Mouse (Mus musculus): ENCODE results near the gene Cnst. TPM values are rescaled to one million over a fixed set of nuclear protein-coding genes. Genes with fewer than 3 reads are reported as not detected.
"Not testable (repeated sequence)": the region's sequence is repeated elsewhere in the genome, so short reads cannot be mapped to it uniquely, and the experiment has no call there.

Gene Cnst
- total RNA-seq, 2 experiments from 2014 or later, result 11.7 to 18.7 TPM

- ATAC-seq (replicated peaks; ENCODE audit: low FRiP score, poor library complexity, severe bottlenecking), result peak; percentile 34; the same call in 1 of the 2 replicates
Observed at GRCm38 (mm10) chr1:179632746-179633413, 86.7 kb downstream of the Cnst start.

GRCm38 (mm10) chr1:179633414-179633752, 87.2 kb downstream of the Cnst start:
- ATAC-seq (replicated peaks; ENCODE audit: low FRiP score, poor library complexity, severe bottlenecking), result peak; percentile 82

- no peak for ATAC-seq (replicated peaks; ENCODE audit: low FRiP score, poor library complexity, severe bottlenecking)
Observed at GRCm38 (mm10) chr1:179634159-179634558, 88.0 kb downstream of the Cnst start.

- no peak for ATAC-seq (replicated peaks; ENCODE audit: low FRiP score, poor library complexity, severe bottlenecking)
Observed at GRCm38 (mm10) chr1:179642726-179643125, 96.6 kb downstream of the Cnst start.

DNA sequence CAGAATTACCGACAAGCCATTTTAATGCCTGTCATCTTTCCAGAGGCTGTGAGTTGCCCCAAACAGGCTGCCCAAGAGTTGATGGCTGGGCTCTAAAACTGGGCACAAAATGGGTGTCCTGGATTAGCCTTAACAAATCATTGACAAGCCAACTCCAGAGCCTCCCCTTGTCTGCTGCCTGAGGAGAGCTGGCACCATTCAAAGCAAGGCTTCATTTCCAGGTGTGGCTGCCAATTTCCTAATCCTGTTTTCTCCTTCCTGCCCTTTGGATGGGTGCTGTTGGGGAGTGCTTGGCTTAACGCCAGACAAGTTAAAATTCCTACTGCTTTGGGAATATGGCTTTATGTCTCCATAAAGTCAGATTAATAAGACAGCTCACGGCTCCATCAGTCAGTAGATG, 98.0 kb downstream of the Cnst start:
- ATAC-seq (replicated peaks; ENCODE audit: low FRiP score, poor library complexity, severe bottlenecking), result no peak

GRCm38 (mm10) chr1:179645101-179645979, 99.2 kb downstream of the Cnst start:
- ATAC-seq (replicated peaks; ENCODE audit: low FRiP score, poor library complexity, severe bottlenecking), result peak; percentile 73

GRCm38 (mm10) chr1:179645980-179646268, 99.8 kb downstream of the Cnst start:
- ATAC-seq (replicated peaks; ENCODE audit: low FRiP score, poor library complexity, severe bottlenecking), result peak; percentile 54

GRCm38 (mm10) chr1:179648678-179649077, 102.5 kb downstream of the Cnst start:
- ATAC-seq (replicated peaks; ENCODE audit: low FRiP score, poor library complexity, severe bottlenecking), result not testable (repeated sequence)

GRCm38 (mm10) chr1:179649324-179649723, 103.2 kb downstream of the Cnst start:
- ATAC-seq (replicated peaks; ENCODE audit: low FRiP score, poor library complexity, severe bottlenecking), result no peak

- no peak for ATAC-seq (replicated peaks; ENCODE audit: low FRiP score, poor library complexity, severe bottlenecking)
Observed at GRCm38 (mm10) chr1:179650284-179650683, 104.1 kb downstream of the Cnst start.

- no peak for ATAC-seq (replicated peaks; ENCODE audit: low FRiP score, poor library complexity, severe bottlenecking)
Observed at GRCm38 (mm10) chr1:179651224-179651623, 105.1 kb downstream of the Cnst start.

DNA sequence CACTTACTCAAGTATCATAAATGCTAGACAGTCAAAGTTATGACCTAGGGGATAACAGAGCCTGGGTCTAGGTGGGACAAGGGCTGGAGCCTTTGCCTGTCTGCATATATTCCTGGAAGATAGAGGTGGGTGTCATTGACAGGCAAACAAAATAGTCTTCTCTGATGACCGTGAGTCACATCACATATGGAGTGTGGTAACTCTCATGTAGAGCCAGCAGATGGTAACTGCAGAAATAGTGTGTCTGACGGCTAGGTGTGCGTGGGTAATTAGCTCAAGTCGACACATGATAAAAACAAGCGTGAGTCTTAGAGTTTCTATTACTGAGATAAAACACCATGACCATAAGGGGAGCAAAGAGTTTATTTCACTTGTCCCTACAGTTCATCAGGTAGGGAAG, 116.9 kb downstream of the Cnst start:
- no peak for ATAC-seq (replicated peaks; ENCODE audit: low FRiP score, poor library complexity, severe bottlenecking)

DNA sequence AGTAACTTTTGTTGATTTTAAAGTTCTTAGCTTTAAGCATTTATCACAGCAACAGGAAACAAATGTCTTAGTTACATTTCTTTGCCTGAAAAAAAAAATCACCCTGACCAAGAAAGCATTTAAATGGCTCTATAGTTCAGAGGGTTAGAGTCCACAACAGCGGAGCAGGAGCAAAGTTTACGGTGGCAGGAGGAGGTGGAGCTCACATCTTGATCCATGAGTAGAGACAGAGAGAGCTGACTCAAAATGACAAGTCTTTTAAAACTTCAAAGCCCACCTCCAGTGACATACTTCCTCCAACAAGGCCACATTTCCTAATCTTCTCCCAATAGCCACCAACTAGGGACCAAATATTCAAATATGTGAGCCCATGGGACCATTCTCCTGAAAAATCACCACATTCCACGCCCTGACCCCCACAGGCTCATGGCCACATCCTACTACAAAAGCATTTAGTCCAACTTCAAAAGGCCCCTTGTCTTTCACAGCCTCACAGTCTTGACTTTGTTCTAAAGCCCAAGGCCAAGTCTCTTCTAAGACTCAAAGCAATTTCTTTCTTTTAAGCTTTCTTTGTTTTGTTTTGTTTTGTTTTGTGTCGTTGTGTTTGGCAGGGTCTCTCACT, 118.2 kb downstream of the Cnst start:
- no peak for ATAC-seq (replicated peaks; ENCODE audit: low FRiP score, poor library complexity, severe bottlenecking)

DNA sequence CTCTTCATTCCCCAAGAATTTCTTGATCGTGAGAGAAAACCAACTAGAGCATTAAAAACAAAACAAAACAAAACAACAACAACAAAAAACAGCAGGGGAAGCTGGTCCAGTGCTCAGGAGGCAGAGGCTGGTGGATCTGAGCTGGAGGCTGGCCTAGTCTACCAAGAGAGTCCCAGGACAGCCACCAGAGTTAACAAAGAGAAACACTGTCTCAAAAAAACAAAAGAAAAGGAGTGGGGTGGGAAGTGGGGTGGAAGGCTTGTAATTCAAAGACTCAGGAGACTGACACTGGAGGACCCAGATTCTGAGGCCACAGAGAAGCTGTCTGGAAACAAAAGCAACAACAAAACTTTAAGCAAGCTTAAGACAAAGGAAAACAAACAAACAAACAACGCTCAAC, 120.8 kb downstream of the Cnst start:
- ATAC-seq (replicated peaks; ENCODE audit: low FRiP score, poor library complexity, severe bottlenecking), result no peak

DNA sequence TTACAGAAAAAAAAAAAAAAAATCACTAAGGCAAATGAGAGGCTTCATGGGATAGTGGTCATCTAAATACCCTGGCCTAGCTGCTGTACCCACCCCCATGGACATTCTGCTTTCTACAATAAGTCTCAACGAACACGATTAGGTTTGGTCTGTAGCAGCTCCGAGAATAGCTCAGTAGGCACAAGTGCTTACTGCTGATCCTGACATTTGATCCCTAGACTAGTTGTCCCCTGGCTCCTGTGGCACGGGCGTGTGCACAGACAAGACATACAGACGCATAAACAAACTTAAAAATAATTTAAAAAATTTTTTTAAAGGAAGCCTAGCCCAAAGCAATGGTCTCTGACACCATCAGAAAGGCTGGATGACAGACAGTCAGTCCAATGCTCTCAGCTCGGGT, 121.3 kb downstream of the Cnst start:
- ATAC-seq (replicated peaks; ENCODE audit: low FRiP score, poor library complexity, severe bottlenecking), result no peak

DNA sequence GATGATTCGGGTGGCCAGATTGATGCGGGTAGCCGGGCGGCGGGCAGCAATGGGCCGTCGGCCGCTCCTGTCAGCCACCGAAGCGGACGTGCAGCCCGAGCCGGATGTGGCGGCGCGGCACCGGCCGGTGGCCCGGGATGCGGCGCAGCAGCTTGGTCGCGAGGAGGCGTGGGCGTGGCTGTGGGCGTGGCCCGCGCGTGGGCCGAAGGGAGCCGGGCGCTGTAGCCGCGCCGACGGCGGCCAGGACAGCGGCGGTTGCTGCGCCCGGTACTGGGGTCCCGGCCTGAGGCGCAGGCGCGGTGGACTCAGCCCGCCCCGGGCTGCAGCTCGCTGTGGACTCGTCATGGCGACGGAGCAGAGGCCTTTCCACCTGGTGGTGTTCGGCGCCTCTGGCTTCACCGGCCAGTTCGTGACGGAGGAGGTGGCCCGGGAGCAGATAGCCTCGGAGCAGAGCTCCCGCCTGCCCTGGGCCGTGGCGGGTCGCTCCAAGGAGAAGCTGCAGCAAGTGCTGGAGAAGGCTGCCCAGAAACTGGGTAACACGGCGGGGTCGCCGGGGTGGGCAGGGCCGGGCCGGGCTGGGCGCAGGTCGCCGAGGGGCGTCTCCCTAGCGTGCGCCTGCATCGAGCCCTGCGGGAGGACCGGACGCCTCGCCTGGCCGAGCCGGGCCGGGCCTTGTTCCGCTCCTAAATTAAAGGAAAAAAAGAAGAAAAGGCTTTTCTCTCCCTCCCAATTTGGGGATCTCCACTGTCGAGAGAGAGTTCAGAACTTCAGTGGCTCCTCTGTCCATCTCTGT, 122.0 kb downstream of the Cnst start, which contains the start of gene Sccpdh:
Gene Sccpdh, plus strand, starts transcription at position 198 of the 793 bp plus-strand sequence.
- ATAC-seq (replicated peaks; ENCODE audit: low FRiP score, poor library complexity, severe bottlenecking), result peak; percentile 57

- ATAC-seq (replicated peaks; ENCODE audit: low FRiP score, poor library complexity, severe bottlenecking), result no peak
Observed at GRCm38 (mm10) chr1:179668836-179669537, 122.8 kb downstream of the Cnst start.

- no peak for ATAC-seq (replicated peaks; ENCODE audit: low FRiP score, poor library complexity, severe bottlenecking)
Observed at GRCm38 (mm10) chr1:179674355-179674754, 128.2 kb downstream of the Cnst start.

DNA sequence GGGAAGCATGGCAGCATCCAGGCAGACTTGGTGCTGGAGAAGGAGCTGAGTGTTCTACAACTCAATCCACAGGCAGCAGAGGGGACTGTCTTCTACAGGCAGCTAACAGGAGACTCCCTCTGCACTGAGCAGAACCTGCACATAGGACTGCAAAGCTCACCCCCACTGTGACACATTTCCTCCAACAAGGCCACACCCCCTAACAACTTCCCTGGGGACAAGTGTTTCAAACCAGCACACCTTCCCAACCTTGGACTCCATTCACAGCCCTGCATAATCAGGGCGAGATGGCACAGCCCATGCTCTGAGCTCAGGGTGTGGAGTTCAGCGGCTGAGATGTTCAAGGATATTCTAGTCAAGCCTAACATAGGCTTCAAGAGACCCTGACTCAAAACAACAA, 130.9 kb downstream of the Cnst start:
- no peak for ATAC-seq (replicated peaks; ENCODE audit: low FRiP score, poor library complexity, severe bottlenecking)

All from erythroblast, adult 5-6 weeks (primary cell).